Mouse (Mus musculus) lung, postnatal 14 days (tissue): ENCODE data around the gene Slc3a1.

ENCODE experiments used
- DNase-seq: peaks from one replicate; pipeline ENCODE4 v3.0.0; 2021

The Slc3a1 gene

DNA sequence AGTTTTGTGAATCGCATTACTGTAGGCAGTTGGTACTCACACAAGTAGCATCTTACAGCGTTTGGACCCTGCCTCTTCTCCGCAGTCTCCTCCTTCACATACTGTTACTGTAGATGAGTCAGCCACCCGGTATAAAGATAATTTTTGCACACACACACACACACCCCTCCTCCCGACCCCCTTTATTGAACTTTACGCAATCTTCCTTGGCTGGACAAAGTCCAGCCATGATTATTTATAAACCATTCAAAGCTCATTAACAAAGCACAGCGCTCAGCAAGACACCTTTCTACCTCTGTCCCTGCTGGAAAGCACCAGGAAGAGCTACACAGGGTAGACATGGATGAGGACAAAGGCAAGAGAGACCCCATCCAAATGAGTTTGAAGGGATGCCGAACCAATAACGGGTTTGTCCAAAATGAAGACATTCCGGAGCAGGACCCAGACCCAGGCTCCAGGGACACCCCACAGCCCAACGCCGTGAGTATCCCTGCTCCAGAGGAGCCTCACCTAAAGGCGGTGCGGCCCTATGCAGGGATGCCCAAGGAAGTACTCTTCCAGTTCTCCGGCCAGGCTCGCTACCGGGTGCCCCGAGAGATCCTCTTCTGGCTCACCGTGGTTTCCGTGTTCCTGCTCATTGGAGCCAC, at the start of gene Slc3a1:
Gene Slc3a1, plus strand, starts transcription at position 284 of the 647 bp plus-strand sequence.
- DNase-seq = no peak

DNA sequence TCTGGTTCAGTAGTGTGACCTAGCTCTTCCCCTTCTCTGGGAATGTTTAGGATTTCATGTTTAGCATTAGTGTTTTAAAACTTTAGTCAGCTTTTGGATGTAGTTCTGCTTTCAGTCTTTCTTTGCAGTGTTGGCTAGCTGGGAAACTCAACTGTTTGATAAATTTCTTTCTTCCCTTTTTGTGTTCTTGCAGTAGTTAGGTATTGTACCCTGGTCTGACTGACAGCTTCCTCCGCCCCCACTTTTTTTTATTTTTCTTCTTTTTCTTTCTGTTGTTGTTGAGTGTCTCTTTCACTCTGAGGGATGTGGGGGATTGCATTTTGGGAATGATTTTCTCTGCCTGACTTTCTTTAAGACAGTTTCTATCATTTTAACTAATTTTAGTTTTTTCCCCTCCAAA, 46.5 kb upstream of the Slc3a1 start:
- no peak for DNase-seq

DNA sequence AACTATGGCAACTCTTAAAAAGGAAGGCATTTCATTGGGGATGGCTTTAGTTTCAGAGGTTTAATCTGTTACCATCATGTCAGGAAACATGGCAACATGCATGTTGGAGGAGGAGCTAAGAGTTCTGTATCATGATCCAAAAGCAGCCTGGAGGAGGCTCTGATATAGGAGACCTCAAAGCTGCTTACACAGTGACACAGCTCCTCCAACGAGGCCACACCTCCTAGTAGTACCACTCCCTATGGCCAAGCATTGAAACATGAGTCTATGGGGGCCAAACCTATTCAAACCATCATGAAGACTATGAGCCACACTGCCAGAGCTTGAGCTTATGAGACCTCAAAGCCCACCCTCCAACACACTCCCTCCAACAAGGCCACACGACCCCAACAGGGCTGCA, 45.4 kb upstream of the Slc3a1 start:
- no peak for DNase-seq

DNA sequence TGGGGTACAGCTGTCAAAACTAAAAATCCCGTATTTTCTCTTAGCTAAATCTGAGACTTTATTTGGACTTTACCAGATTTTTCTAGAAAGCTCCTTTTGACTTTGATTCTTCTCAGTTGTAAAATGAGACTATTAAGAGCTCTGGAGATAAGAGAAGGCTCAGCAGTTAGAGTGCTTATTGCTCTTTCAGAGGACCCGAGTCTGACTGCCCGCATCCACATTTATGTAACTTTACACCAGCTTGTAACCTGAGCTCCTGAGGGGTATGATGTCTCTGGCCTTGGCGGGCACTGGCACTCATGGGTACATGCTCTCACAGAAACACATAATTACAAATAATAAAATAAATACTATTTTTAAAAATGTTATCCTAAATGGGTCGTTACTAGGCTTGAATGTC, 41.8 kb upstream of the Slc3a1 start:
- no peak for DNase-seq

DNA sequence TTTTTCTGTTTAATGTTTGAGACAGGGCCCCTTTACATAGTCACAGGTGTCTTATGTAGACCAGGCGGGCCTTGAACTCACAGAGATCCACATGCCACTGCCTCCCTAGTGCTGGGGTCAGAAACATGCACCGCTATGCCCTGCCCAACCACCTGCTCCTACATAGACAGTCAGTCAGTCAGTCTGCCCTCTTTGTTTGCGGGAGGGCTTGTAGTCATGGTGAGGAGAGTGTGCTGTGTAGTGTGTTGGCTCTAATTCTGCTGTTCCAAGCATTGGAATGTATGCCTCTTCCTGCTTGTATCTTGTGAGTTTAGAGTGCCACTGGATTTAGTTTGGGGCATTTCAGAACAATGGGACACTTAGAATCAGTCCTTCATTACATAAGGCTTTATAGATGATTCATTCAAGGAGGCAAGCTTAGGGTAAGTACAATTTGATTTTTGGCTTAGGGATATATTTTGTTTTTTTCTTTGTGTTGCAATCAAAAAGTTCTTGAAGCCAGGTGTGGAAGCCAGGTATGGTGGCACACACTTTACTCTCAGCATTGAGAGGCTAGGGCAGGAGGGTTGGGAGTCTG, 40.3 kb upstream of the Slc3a1 start:
- DNase-seq = no peak

DNA sequence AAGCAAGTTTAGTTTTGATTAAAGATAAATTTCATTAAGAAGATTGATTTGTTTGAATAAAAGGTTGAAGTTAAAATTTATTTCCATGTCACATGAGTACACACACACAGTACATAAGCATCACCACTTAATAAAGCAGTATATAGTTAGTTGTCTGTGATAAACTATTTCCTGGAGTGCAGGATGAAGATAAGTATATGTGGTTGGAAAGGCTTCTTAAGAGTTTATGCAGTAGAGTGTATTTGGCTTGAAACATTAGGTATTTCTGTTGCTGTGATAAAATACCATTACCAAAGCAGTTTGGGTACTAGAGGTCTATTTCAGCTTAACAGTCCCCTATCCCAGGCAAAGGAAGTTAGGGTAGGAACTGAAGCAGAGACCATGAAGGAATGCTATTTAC, 39.7 kb upstream of the Slc3a1 start:
- DNase-seq = no peak

DNA sequence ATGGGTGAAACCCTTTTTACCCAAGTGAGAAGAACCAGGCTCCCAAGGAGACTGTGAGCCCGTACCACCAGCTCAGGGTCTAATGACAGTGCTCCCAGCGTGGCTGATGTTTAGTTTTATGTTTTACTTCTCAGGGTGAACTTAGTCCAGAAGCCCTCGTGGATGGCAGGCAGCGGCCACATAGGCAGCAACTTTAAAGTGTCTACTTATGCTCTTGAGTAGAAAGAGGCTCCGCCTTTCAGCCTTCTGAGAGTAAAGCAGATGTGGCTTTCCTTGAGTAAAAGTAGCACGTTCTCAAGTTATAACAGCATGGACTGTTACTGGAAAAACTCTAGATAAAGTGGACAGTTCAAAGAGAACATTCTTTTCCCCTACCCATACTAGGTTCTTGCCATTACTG, 32.3 kb upstream of the Slc3a1 start:
- no peak for DNase-seq

DNA sequence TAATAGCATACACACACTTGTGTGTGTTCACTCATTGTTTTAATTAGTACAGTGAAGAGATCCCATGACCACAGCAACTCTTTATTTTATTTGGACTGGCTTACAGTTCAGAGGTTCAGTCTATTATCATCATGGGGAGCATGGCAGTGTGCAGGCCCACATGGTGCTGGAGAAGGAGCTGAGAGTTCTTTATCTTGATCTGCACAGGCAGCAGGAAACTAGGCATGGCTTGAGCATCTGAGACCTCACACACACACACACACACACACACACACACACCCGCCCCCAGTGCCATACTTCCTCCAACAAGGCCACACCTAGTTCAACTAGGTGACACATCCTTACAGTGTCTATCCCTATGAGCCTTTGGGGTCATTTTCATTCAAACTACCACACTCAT, 30.5 kb upstream of the Slc3a1 start:
- DNase-seq = no peak

DNA sequence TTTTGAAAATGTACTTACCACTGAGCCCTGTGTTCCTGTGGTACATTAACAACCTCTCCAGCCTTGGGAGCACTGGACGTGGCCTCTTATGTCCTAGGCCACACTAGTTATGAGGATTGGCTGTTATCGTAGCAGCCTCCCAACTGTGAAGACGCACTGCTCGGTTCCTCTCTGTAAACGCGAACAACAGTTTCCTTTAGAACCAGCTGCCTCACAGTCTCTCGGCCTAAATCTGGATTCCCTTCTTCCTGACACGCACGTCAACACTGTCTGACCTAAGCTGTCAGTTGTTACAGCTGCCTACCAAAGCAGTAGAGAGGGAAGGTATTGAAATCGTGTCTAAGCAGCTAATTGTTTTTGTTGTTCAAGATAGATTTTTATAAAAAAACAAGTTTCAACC, 28.5 kb upstream of the Slc3a1 start:
- DNase-seq = no peak

DNA sequence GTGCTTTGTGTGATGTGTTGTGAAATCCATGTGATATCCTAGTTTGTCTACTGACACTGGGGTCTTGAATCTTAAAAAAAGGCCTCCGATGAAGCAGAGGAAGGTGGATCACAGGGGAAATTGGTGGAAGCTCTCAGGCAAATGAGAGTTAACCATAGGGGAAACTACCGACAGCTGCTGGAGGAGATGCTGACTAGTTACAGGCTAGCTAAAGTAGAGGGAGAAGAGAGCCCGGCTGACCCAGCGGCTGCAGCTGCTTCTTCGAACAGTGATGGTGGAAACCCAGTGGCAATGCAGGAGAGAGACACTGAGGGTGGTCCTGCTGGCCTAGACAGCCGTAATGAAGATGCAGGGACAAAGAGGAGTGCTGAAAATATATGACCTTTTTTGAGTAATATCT, 14.7 kb upstream of the Slc3a1 start:
- no peak for DNase-seq

DNA sequence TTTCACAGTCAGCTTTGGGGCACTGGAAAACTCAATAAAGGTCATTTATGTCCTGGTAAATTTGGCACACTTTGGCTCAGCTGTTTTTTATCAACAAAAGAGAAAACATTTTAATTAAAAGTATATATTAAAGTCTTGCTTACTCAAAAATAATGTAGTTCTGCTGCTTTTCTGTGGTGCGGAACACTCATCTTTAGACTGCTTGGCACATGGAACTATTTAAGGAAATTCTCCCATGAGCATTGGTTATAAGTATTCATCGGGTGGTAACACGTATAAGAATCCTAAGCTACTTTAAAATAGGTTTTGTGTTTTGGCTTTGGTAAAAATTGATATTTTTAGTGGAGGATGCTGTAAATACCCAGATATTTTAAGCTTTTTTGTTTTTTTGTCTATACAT, 13.5 kb upstream of the Slc3a1 start:
- no peak for DNase-seq

DNA sequence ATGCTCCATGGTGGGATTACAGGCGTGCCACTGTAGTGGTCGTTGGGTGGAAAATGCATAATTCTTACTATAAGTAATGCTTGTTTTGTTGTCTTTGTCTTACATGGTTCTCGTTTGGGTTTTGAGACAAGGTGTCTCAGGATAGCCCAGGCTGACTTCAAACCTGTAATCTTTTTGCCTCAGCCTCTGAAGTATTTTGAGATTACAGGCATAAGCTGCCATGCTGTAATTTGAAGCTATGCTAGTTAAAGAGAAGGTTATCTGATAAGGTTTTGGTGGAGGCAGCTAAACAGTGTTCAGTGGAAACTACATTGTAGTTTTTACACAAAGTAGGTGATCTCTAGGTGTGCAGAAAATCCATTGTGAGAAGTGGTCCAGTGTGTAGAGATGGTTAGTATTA, 9.8 kb upstream of the Slc3a1 start:
- no peak for DNase-seq

DNA sequence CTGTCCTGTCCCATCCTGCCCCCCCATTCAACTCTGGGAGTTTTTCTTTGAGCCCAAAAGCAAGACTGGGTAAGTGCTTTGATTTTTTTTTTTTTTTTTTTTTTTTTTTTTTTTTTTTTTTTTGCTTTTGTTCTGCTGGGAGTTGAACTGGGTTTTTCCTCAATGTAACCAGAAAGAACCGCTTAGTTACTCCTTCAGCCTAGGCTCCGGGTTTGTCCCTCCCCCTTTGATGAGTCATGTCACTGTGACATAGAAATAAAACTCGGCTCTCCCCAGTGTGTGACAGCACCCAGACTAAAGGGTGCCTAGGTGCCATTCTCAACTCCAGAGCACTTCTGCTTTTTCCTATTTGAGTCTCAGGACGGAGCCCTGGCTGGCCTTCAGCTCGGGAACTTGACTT, 9.4 kb upstream of the Slc3a1 start:
- no peak for DNase-seq

DNA sequence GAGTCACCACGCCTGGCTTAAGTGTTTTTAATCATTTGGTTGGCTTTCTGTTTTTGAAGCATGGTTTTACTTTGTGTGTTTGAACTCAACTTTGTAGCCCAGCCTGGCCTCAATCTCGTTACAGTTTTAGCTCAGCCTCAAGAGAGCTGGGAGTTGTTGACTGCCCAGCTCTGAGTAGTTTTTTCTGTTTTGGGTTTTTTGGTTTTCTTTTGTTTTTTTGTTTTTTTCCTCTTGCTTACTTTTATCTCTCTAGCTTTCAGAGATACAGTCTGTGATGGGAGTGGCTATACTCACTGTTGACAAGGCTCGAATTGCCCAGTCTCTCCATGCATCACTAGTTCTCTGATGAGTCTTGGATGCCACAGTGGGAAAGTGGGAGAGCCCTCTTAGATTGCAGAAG, 7.8 kb upstream of the Slc3a1 start:
- DNase-seq = no peak

DNA sequence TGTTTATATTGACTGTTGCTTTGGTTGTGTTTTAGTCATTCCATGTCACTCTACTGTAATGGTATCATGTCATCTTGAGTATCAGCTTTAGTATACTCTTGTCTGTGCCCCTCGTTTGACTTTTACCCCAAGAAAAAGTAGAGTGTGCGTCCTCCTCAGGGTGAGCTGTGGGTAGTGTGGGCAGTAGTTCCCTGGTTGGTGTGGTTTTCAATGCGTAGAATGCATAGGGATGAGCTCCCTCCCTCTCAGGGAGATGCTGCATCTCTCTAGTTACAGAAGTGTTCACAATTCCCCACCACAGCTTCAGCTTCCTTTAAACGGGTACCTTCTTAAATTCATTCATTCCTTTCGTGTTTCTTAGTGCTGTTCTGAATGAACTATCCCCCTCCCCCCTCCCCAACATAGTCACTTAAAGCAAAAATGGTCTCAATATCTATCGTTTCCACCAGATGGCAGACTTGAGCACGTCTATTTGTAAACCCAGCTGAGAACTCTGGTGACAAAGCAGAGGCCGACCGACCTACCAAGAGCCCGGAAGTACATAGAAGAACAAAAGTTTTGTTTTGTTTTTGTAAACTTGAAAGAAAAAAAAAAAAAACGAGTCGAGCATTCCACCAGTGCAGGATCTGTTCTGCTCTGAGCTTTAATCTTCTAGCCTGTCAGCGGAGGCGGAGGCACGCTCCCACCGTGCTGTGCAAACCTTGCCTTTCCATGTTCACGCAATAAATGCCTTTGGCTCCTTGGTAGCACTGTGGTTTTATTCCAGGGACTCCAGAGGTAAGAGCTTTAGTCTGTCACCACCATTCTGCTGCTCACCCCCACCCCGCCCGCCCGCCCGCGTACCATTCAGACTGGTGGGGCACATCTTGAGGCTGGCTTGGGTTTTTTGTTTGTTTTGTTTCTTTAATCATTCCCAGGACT, 4.7 kb upstream of the Slc3a1 start:
- DNase-seq = peak; percentile 66

DNA sequence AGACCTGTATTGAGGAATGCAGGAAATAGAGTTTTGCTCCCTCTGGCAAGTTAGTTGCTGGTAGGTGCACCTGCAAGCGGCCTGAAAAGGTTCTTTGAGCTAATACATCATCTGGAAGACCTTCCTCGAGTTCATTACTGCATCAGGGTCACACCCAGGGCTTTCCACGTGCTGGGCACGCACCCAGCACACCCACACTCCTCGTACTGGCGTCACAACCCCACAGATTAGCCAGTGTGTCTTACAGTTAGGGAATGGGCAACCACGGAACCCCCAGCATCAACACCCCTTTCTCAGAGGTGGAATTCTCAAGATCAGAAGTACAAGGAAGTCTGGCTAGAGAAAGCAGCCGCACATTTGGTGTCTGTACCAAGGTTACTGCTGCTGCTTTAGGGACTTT, 3.9 kb upstream of the Slc3a1 start:
- DNase-seq = no peak

DNA sequence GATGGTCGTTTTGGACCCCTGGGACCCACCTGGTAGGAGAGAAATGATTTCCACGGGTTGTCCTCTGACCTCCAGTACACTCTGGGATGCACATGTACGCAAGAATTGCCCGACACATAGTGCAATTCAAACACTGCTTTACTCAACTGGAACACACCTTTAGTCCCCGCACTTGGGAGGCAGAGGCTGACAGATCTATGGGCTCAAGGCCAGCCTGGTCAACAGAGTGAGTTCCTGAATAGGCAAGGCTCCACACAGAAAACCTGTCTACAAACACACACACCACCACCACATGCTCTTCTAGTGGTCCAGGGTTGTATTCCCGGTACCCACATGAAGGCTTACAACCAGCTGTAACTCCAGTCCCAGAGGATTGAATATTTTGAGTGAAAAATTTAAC, 3.0 kb upstream of the Slc3a1 start:
- no peak for DNase-seq

DNA sequence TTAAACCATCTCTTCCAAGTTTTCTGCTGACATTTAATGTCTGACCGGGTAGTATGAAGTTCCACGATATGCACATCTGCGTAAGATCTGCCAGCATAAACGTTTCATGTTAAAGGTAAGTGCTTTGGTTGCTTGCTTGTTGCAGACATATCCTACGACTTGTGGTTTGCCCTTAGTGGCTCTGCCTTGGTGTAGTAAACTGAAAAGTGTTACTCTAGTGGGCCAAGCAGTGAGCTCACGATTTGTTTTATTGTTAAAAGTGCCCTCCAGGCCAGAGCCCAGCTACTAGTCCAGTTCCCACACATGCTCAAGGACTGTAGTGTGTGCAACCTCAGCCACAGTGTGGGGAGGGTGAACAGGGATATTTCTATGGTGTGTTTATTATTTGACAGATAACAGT, 1.7 kb upstream of the Slc3a1 start:
- no peak for DNase-seq

DNA sequence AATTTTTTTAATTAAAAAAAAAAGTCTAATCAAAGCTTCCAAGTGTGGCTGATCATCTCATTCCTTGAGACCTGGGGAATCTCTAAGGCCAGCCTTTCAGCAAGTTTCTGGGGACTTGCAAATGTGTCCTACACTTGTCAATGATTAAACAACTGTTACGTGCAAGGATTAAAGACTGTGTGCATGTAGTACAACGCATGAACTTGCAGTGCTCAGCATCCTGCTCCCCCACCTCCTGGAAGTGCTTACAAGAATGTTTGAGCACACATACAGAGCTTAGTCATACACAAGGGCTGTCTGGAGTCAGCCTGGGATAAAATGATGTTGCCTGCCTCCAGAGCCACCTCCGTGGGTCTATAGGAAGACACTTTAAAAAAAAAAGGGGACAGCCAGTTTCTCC, 929 bp upstream of the Slc3a1 start:
- DNase-seq = no peak

DNA sequence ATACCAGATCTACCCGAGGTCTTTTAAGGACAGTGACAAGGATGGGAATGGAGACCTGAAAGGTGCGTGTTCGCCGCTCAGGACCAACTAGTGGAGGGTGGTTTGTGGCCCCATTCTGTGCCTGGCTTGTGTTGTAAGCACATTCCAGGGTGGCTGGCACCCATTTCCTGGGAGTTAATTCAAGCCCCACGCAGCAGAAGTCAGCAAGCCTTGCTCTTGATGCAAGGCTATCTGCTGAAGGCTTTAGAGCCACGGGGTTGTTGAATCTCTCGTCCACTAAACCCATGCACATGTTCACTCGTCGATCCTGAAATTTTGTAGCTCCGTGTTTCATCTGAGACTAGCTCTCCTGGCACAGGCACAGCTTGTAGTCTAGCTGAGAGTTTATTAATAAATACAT, 621 bp downstream of the Slc3a1 start:
- no peak for DNase-seq

DNA sequence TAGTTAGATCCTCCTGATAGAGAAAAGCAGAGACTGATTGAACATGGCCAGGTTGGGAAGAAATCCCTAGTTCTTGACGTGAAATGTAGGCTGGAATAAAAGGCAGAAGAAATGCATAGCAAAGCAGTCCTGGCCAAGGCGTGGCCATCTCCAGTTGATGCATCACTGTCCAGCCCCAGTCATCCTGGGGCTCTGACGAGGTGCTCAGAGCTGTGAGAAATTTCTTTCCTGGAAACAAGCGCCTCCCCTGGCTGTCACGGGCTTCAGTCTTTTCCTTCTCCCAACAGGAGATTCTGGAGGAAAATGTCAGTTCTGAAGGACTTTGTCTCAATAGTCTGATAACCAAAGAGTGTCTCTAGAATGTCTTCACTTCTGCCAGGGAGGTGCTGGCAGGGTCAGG, 2.5 kb downstream of the Slc3a1 start:
- DNase-seq = no peak

DNA sequence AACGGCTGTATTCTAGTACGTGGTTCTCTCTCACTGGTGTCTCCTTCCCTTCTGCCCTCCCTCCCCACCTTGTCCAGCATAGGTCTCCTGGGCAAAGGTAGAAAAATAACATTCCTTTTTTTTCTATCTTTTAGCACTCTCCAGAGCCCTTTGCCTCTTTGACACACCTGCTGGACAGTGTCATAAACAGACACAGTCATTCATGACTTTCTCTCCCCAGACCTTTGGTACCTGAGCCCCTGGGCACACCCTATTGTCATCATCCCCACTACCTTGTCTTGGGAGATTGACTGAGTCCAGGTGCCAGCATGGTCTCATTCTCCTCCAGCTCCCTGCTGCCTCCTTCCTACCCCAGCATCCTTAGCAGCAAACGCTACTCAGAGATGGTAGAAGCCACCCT, 4.9 kb downstream of the Slc3a1 start:
- DNase-seq = no peak

DNA sequence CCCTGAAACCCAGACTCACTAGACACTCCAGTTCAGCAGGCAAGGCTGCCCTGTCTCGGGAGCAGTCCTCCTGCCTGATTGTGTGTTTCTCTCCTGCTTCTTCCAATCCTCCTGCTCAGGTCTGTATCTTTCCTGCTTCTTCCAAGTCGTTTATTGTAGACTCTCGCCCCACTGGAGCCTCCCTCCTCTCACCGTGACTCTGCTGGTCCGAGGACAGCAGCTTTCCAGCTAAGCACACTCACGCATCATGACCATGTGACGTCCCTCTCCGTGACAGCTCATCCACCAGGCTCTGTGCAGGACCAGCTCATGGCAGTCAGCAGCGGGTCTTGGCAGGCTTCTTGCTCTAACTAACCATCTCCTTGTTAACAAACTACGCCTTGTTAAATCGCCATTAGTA, 5.9 kb downstream of the Slc3a1 start:
- no peak for DNase-seq

DNA sequence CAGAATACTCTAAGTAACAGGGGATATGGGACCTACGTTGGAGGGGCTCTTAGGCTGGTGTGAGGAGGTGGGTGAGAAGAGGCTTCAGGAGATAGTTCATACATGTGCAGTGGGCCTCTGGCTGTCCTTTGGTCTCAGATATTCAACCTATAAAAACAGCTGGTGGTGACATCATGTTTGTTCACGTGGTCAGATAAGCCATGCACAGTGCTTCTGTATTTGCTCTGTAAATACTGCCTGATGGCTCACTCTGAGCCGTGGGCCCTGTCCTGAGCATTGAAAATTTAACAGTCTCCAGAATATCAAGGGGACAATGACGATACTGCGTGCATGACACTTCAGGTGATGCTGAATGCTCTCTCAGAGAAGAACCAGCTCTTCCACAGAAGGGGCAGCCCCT, 9.7 kb downstream of the Slc3a1 start:
- no peak for DNase-seq
